Mouse (Mus musculus): ENCODE data around the gene Spn.

Spn gene

GRCm38 (mm10) chr7:127082271-127082670, 55.4 kb downstream of the Spn start:
- no peak for DNase-seq (ENCODE audit: low read depth, low spot score)

Measured in R1 (cell line).